Mouse (Mus musculus) liver, adult 2 months (tissue): ENCODE measurements around the gene Ccp110. TPM values are rescaled to one million over a fixed set of nuclear protein-coding genes. Genes with fewer than 3 reads are reported as not detected.

Experiments
- DNase-seq: peaks from one replicate; pipeline ENCODE4 v3.0.0-alpha.2; 2011; ENCODE audit warnings: low read depth, low spot score; ENCODE audit errors: extremely low read depth
- H3K27ac ChIP-seq: fragments of 200-500 bp; replicated peaks from 2 replicates; pipeline ENCODE4 v1.5.1; 2012; ENCODE audit warnings: low read depth, mild to moderate bottlenecking, control low read depth, inconsistent platforms, low read length; ENCODE audit not compliant: insufficient read depth
- H3K27me3 ChIP-seq: fragments of 200-500 bp; 2 replicates; pipeline ENCODE4 v1.6.1; 2012; ENCODE audit warnings: mild to moderate bottlenecking, moderate library complexity, low read length, inconsistent platforms; ENCODE audit not compliant: control insufficient read depth, insufficient read depth
- H3K36me3 ChIP-seq: fragments of 200-500 bp; 2 replicates; pipeline ENCODE4 v1.6.1; 2012; ENCODE audit warnings: low read length, inconsistent platforms; ENCODE audit not compliant: control insufficient read depth, insufficient read depth
- H3K4me1 ChIP-seq: fragments of 200-500 bp; 2 replicates; pipeline ENCODE4 v1.6.1; 2011; ENCODE audit warnings: low read length; ENCODE audit not compliant: control insufficient read depth, insufficient read depth
- H3K4me3 ChIP-seq: fragments of 200-500 bp; 2 replicates; pipeline ENCODE4 v1.5.1; 2011; ENCODE audit warnings: low read depth, mild to moderate bottlenecking, control low read depth, low read length, moderate library complexity; ENCODE audit not compliant: insufficient read depth
- H3K79me2 ChIP-seq: fragments of 200-500 bp; 2 replicates; pipeline ENCODE4 v1.6.1; 2012; ENCODE audit warnings: inconsistent platforms, mild to moderate bottlenecking, low read length, moderate library complexity; ENCODE audit not compliant: control insufficient read depth, insufficient read depth
- H3K9ac ChIP-seq: fragments of 200-500 bp; 2 replicates; pipeline ENCODE4 v1.6.1; 2012; ENCODE audit warnings: low read depth, mild to moderate bottlenecking, control low read depth, inconsistent platforms, low read length
- CTCF ChIP-seq: fragments of 200-500 bp; IDR thresholded peaks from 2 replicates; pipeline ENCODE4 v1.5.1; 2011; ENCODE audit warnings: low read depth, low read length, control low read depth
- POLR2A ChIP-seq: fragments of 200-500 bp; IDR thresholded peaks from 2 replicates; pipeline ENCODE4 v1.6.1; 2011; ENCODE audit warnings: low read length, control low read depth; ENCODE audit not compliant: insufficient read depth; ENCODE audit errors: extremely low read depth
- WGBS: fragments of 180-500 bp; shearing (Covaris S2); methylation state at CpG from one replicate; pipeline ENCODE4 v1.1.7; 2018; 5-methylcytosine and 5-hydroxymethylcytosine counted together
- polyA plus RNA-seq: library from polyadenylated mRNA; depleted of rRNA; stranded (reverse); fragments of >200 nt; gene quantifications from 2 replicates; pipeline ENCODE4 v1.2.3, GENCODE M21; 2012
- total RNA-seq: library from RNA; depleted of rRNA; stranded (reverse); fragments of >200 nt; gene quantifications from 2 replicates; pipeline ENCODE4 v1.2.3, GENCODE M21; 2014

Gene Ccp110
- total and polyA plus RNA-seq, 2 experiments = 1.3 to 3.0 TPM

DNA sequence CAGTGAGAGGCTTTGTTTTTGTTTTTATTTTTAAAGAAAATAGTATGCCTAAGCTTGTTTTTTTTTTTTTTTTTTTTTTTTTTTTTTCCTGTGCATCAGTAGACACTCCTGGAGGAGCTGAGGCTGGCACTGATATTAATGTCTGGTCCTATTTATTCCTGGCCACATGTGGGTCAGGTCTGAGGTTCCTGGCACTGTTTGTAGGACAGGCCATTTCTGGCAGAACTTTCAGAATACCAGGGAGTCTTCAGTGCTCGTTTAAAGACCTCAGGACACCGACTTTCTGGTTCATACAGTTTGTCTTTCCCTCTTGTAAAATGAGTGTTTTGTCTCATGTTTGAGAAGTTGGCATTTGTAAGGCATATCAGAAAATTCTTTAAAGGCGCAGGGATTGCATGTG, 19.4 kb downstream of the Ccp110 start:
- Histone ChIP-seq H3K27me3 (no peaks in the 10 kb centered on the region), H3K36me3 (peaks cover 23% of the 10 kb centered on the region), H3K27ac (no peak overlapping the region), H3K79me2 (no peaks in the 10 kb centered on the region), H3K9ac (no peak overlapping the region), H3K4me3 (no peak overlapping the region), H3K4me1 (no peaks in the 10 kb centered on the region)
- DNase-seq = no peak
- WGBS = 92% methylated on average over 3 of the region's 3 CpGs
- TF ChIP-seq CTCF = no peak
- TF ChIP-seq POLR2A = no peak

DNA sequence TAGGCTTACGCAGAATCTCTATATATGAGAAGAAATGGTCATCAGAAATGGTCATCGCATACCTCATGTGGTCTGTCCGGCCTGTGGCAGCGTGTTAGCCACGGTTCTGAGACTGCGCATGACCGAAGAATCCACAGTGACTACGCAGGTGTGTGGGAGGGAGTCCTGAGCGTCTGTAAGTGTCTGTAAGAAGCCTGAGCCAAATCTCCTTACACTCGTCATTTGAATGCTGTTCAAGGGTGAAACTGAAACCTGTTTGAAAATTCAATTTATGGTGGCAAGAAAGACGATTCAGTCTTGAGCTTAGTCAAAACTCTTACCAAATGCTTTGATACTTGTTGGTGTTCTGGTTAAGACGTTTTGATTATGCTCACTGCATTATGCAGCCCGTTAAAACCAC, 20.9 kb downstream of the Ccp110 start:
- no peak for DNase-seq
- H3K36me3 ChIP-seq = peaks cover 23% of the 10 kb centered on the region
- WGBS = 94% methylated on average over 13 of the region's 13 CpGs

DNA sequence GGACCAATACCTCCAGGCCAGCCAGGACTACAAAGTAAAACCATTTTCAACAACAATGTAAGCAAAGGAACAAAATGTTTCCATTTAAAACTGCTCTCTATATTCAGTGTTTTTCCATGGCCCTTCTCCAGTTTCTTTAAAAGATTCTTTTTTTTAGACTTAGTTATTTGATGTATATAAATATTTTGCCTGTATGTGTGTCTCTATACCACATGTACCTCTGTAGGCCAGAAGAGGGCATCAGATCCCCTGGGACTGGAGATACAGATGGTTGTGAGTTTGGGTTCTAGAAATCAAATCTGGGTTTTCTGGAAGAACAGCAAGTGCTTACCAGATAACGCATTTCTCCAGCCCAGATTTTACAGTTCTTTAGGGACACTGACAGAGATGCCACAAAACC, 26.4 kb downstream of the Ccp110 start:
- 91% methylated on average over 1 of the region's 1 CpGs for WGBS
- Histone ChIP-seq H3K79me2 (peaks cover 7% of the 10 kb centered on the region; the same call in 1 of the 2 replicates), H3K36me3 (peaks cover 2% of the 10 kb centered on the region), H3K27ac (no peak overlapping the region), H3K27me3 (no peaks in the 10 kb centered on the region), H3K4me3 (no peak overlapping the region), H3K9ac (no peak overlapping the region), H3K4me1 (peaks cover 6% of the 10 kb centered on the region; the same call in 1 of the 2 replicates)
- TF ChIP-seq POLR2A (no peak), CTCF (no peak)
- DNase-seq = no peak

More for the DNA sequence above, 20.9 kb downstream of the Ccp110 start:
- H3K4me3 ChIP-seq = no peak overlapping the region
- no peaks in the 10 kb centered on the region for H3K27me3 ChIP-seq
- no peaks in the 10 kb centered on the region for H3K4me1 ChIP-seq
- no peaks in the 10 kb centered on the region for H3K79me2 ChIP-seq
- no peak for TF ChIP-seq POLR2A
- TF ChIP-seq CTCF = no peak
- no peak overlapping the region for H3K27ac ChIP-seq
- no peak overlapping the region for H3K9ac ChIP-seq

DNA sequence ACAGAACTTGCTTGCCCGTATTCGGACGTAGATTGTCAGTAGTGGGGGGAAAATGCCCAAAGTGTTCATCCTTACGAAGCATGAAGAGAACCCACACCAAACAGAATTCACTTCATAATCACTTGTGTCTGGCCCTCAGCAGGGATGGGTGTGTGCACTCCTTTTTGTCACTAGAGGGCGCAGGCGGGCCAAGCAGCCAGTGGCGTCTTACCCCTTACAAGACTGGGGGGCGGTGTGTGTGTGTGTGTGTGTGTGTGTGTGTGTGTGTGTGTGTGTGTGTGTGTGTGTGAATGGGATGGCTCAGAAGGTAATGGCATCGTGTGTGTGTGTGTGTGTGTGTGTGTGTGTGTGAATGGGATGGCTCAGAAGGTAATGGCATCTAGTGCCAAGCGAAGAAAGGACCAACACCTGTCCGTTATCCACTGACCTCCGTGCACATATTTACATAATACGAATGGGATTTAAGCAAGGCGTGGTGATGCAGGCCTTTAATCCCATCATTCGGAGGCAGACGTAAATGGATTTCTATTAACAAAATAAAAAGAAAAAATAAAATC, 27.7 kb downstream of the Ccp110 start, which contains the start of gene Vps35l:
Gene Vps35l (plus strand): TSS at position 252 of the 557 bp plus-strand sequence.
- H3K27ac ChIP-seq = no peak within 1 kb of the TSS; the same call in 1 of the 2 replicates
- peak within 1 kb of the TSS; percentile 78 for H3K4me3 ChIP-seq
- peak within 1 kb of the TSS; percentile 73 for H3K9ac ChIP-seq
- peak; percentile 55 for DNase-seq
- H3K79me2 ChIP-seq = peaks cover 7% of the 10 kb centered on the region; the same call in 1 of the 2 replicates
- TF ChIP-seq CTCF = peak; percentile 87
- TF ChIP-seq POLR2A = no peak
- WGBS = 4% methylated on average over 16 of the region's 16 CpGs
- H3K4me1 ChIP-seq = peaks cover 6% of the 10 kb centered on the region; the same call in 1 of the 2 replicates
- H3K36me3 ChIP-seq = peaks cover under 1% of the 10 kb centered on the region; the same call in 1 of the 2 replicates
- H3K27me3 ChIP-seq = no peaks in the 10 kb centered on the region

DNA sequence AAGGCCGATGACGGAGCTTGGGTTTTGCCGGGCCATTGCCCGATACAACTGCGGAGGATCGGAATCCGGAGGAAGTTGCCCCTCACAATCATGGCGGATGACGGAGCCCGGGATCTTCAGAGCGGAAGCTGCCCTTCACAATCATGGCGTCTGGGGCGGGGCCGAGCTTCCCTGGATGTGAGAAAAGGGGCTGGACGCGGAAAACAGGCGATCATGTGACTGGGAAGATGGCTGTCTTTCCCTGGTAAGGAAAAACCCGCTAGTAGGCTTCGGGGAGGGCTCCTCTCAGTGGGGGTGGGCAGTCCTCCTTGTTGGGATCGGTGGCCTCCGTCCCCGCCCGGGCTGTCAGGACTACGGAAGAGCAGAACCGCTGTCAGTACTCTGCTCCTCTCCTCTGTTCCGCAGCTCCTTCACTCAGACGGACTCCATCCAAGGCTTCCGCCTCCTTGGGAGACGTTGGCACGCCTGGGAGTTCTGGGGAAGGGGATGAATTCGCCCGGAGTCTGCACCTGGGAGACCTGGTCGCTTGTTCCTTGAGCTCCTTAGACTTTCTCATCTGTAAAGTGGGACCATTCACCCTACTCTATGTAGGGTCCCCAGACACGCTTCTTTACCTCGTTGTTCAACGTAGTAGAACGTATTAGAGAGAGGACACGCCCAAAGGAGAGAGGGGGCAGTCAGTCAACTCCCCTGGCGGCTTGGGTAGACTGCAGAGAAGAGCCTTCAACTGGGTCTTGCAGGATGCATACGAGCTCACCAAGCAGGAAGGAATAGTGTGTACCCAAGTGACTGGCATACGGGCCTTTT, 28.4 kb downstream of the Ccp110 start:
- WGBS = 2% methylated on average over 41 of the region's 41 CpGs
- peaks cover 7% of the 10 kb centered on the region; the same call in 1 of the 2 replicates for H3K79me2 ChIP-seq
- peak overlapping the region; percentile 73 for H3K9ac ChIP-seq
- H3K36me3 ChIP-seq = peaks cover 3% of the 10 kb centered on the region
- H3K27ac ChIP-seq = no peak overlapping the region; the same call in 1 of the 2 replicates
- peaks cover 6% of the 10 kb centered on the region; the same call in 1 of the 2 replicates for H3K4me1 ChIP-seq
- peak; percentile 90 for DNase-seq
- TF ChIP-seq POLR2A (peak; percentile 36; the same call in 1 of the 2 replicates), CTCF (no peak)
- H3K27me3 ChIP-seq = no peaks in the 10 kb centered on the region
- H3K4me3 ChIP-seq = peak overlapping the region; percentile 78

DNA sequence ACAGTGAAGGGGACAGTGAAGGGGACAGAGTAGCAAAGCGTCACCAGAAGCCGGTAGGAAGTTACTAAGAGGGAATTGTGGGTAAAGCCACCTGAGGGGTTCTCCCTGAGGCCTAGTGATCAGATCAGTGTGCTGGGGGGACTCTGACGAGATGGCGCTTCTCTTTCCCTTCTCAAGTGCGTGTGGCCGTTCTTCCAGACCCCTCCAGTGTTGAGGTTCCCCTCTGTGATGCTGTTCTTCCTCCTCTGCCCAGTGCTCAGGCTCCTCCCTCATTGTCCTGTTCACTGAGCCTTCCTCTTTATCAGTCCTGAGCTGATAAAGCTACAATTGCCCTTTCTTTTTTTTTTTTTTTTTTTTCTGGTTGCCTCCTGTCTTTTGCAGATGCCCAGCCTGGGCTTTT, 29.9 kb downstream of the Ccp110 start:
- peaks cover 7% of the 10 kb centered on the region; the same call in 1 of the 2 replicates for H3K79me2 ChIP-seq
- H3K9ac ChIP-seq = no peak overlapping the region
- H3K27ac ChIP-seq = no peak overlapping the region
- H3K4me3 ChIP-seq = no peak overlapping the region
- WGBS = 81% methylated on average over 6 of the region's 6 CpGs
- no peaks in the 10 kb centered on the region for H3K27me3 ChIP-seq
- peaks cover 7% of the 10 kb centered on the region for H3K36me3 ChIP-seq
- peaks cover 6% of the 10 kb centered on the region; the same call in 1 of the 2 replicates for H3K4me1 ChIP-seq
- TF ChIP-seq CTCF (no peak), POLR2A (no peak)
- DNase-seq = no peak
